Mouse (Mus musculus): ENCODE measurements at regions not wholly inside any gene's neighbourhood (a gene's known extent, or its start where the extent isn't known, plus 50 kb on each side); places are given as distances from the start of the nearest gene placed in this dataset.

GRCm38 (mm10) chr8:92064971-92065370 lies 263.1 kb upstream of the Irx3 start:
- 26% methylated on average over 4 of the region's 4 CpGs for WGBS
- Histone ChIP-seq H3K36me3 (ENCODE audit: control insufficient read depth, insufficient read depth, low read length) (no peaks in the 10 kb centered on the region), H3K4me2 (replicated peaks; ENCODE audit: low read depth, low read length) (no peak overlapping the region), H3K9me3 (ENCODE audit: control insufficient read depth, low read depth, low read length) (no peaks in the 10 kb centered on the region), H3K27me3 (ENCODE audit: control insufficient read depth, insufficient read depth, low read length) (no peaks in the 10 kb centered on the region), H3K9ac (replicated peaks; ENCODE audit: low read depth, low read length) (no peak overlapping the region), H3K4me3 (ENCODE audit: low read depth, low read length) (no peak overlapping the region), H3K27ac (ENCODE audit: low read length) (no peak overlapping the region), H3K4me1 (ENCODE audit: control insufficient read depth, insufficient read depth, low read length) (peaks cover 4% of the 10 kb centered on the region; the same call in 1 of the 2 replicates)
- ATAC-seq (ENCODE audit: insufficient number of reproducible peaks, insufficient read depth, low FRiP score, low read depth) = no peak

- H3K4me2 ChIP-seq (replicated peaks; ENCODE audit: low read depth, low read length) = no peak overlapping the region
- no peak for ATAC-seq (ENCODE audit: insufficient number of reproducible peaks, insufficient read depth, low FRiP score, low read depth)
- no peak overlapping the region for H3K4me3 ChIP-seq (ENCODE audit: low read depth, low read length)
- 30% methylated on average over 9 of the region's 9 CpGs for WGBS
- no peaks in the 10 kb centered on the region for H3K36me3 ChIP-seq (ENCODE audit: control insufficient read depth, insufficient read depth, low read length)
- peaks cover 4% of the 10 kb centered on the region; the same call in 1 of the 2 replicates for H3K4me1 ChIP-seq (ENCODE audit: control insufficient read depth, insufficient read depth, low read length)
- H3K27me3 ChIP-seq (ENCODE audit: control insufficient read depth, insufficient read depth, low read length) = no peaks in the 10 kb centered on the region
- H3K9ac ChIP-seq (replicated peaks; ENCODE audit: low read depth, low read length) = no peak overlapping the region
- no peak overlapping the region for H3K27ac ChIP-seq (ENCODE audit: low read length)
- no peaks in the 10 kb centered on the region for H3K9me3 ChIP-seq (ENCODE audit: control insufficient read depth, low read depth, low read length)
These were observed 262.4 kb upstream of the Irx3 start for GRCm38 (mm10) chr8:92064175-92064821.

GRCm38 (mm10) chr8:92063333-92063732 lies 261.5 kb upstream of the Irx3 start:
- Histone ChIP-seq H3K4me3 (ENCODE audit: low read depth, low read length) (no peak overlapping the region), H3K4me1 (ENCODE audit: control insufficient read depth, insufficient read depth, low read length) (peaks cover 4% of the 10 kb centered on the region; the same call in 1 of the 2 replicates), H3K9me3 (ENCODE audit: control insufficient read depth, low read depth, low read length) (no peaks in the 10 kb centered on the region), H3K27me3 (ENCODE audit: control insufficient read depth, insufficient read depth, low read length) (no peaks in the 10 kb centered on the region), H3K4me2 (replicated peaks; ENCODE audit: low read depth, low read length) (no peak overlapping the region), H3K36me3 (ENCODE audit: control insufficient read depth, insufficient read depth, low read length) (no peaks in the 10 kb centered on the region), H3K27ac (ENCODE audit: low read length) (no peak overlapping the region), H3K9ac (replicated peaks; ENCODE audit: low read depth, low read length) (no peak overlapping the region)
- WGBS = 71% methylated on average over 4 of the region's 4 CpGs
- ATAC-seq (ENCODE audit: insufficient number of reproducible peaks, insufficient read depth, low FRiP score, low read depth) = no peak

GRCm38 (mm10) chr8:92059471-92059870 lies 257.6 kb upstream of the Irx3 start:
- Histone ChIP-seq H3K9me3 (ENCODE audit: control insufficient read depth, low read depth, low read length) (no peaks in the 10 kb centered on the region), H3K27me3 (ENCODE audit: control insufficient read depth, insufficient read depth, low read length) (no peaks in the 10 kb centered on the region), H3K9ac (replicated peaks; ENCODE audit: low read depth, low read length) (no peak overlapping the region), H3K36me3 (ENCODE audit: control insufficient read depth, insufficient read depth, low read length) (no peaks in the 10 kb centered on the region), H3K4me3 (ENCODE audit: low read depth, low read length) (no peak overlapping the region), H3K4me1 (ENCODE audit: control insufficient read depth, insufficient read depth, low read length) (no peaks in the 10 kb centered on the region), H3K27ac (ENCODE audit: low read length) (no peak overlapping the region), H3K4me2 (replicated peaks; ENCODE audit: low read depth, low read length) (no peak overlapping the region)
- ATAC-seq (ENCODE audit: insufficient number of reproducible peaks, insufficient read depth, low FRiP score, low read depth) = no peak
- 83% methylated on average over 5 of the region's 5 CpGs for WGBS

- H3K9me3 ChIP-seq (ENCODE audit: control insufficient read depth, low read depth, low read length) = no peaks in the 10 kb centered on the region
- H3K27ac ChIP-seq (ENCODE audit: low read length) = no peak overlapping the region
- H3K36me3 ChIP-seq (ENCODE audit: control insufficient read depth, insufficient read depth, low read length) = no peaks in the 10 kb centered on the region
- H3K4me1 ChIP-seq (ENCODE audit: control insufficient read depth, insufficient read depth, low read length) = no peaks in the 10 kb centered on the region
- H3K27me3 ChIP-seq (ENCODE audit: control insufficient read depth, insufficient read depth, low read length) = no peaks in the 10 kb centered on the region
- no peak overlapping the region for H3K4me3 ChIP-seq (ENCODE audit: low read depth, low read length)
- no peak for ATAC-seq (ENCODE audit: insufficient number of reproducible peaks, insufficient read depth, low FRiP score, low read depth)
- no peak overlapping the region for H3K9ac ChIP-seq (replicated peaks; ENCODE audit: low read depth, low read length)
- 75% methylated on average over 10 of the region's 10 CpGs for WGBS
- H3K4me2 ChIP-seq (replicated peaks; ENCODE audit: low read depth, low read length) = no peak overlapping the region
These were observed 257.1 kb upstream of the Irx3 start for GRCm38 (mm10) chr8:92058953-92059352.

GRCm38 (mm10) chr8:92057857-92058256 lies 256.0 kb upstream of the Irx3 start:
- no peaks in the 10 kb centered on the region for H3K4me1 ChIP-seq (ENCODE audit: control insufficient read depth, insufficient read depth, low read length)
- no peaks in the 10 kb centered on the region for H3K27me3 ChIP-seq (ENCODE audit: control insufficient read depth, insufficient read depth, low read length)
- no peak overlapping the region for H3K4me2 ChIP-seq (replicated peaks; ENCODE audit: low read depth, low read length)
- H3K9ac ChIP-seq (replicated peaks; ENCODE audit: low read depth, low read length) = no peak overlapping the region
- no peak for ATAC-seq (ENCODE audit: insufficient number of reproducible peaks, insufficient read depth, low FRiP score, low read depth)
- WGBS = 61% methylated on average over 8 of the region's 8 CpGs
- H3K36me3 ChIP-seq (ENCODE audit: control insufficient read depth, insufficient read depth, low read length) = no peaks in the 10 kb centered on the region
- H3K9me3 ChIP-seq (ENCODE audit: control insufficient read depth, low read depth, low read length) = 0 out of 2 replicates have a peak, but pooled peaks cover 2% of the 10 kb centered on the region
- H3K4me3 ChIP-seq (ENCODE audit: low read depth, low read length) = no peak overlapping the region
- no peak overlapping the region for H3K27ac ChIP-seq (ENCODE audit: low read length)

- no peak overlapping the region for H3K27ac ChIP-seq (ENCODE audit: low read length)
- 0 out of 2 replicates have a peak, but pooled peaks cover 2% of the 10 kb centered on the region for H3K9me3 ChIP-seq (ENCODE audit: control insufficient read depth, low read depth, low read length)
- 79% methylated on average over 4 of the region's 4 CpGs for WGBS
- H3K27me3 ChIP-seq (ENCODE audit: control insufficient read depth, insufficient read depth, low read length) = no peaks in the 10 kb centered on the region
- no peaks in the 10 kb centered on the region for H3K4me1 ChIP-seq (ENCODE audit: control insufficient read depth, insufficient read depth, low read length)
- no peak for ATAC-seq (ENCODE audit: insufficient number of reproducible peaks, insufficient read depth, low FRiP score, low read depth)
- H3K9ac ChIP-seq (replicated peaks; ENCODE audit: low read depth, low read length) = no peak overlapping the region
- H3K36me3 ChIP-seq (ENCODE audit: control insufficient read depth, insufficient read depth, low read length) = no peaks in the 10 kb centered on the region
- no peak overlapping the region for H3K4me3 ChIP-seq (ENCODE audit: low read depth, low read length)
- no peak overlapping the region for H3K4me2 ChIP-seq (replicated peaks; ENCODE audit: low read depth, low read length)
These were observed 253.7 kb upstream of the Irx3 start for GRCm38 (mm10) chr8:92055590-92055989.

- no peaks in the 10 kb centered on the region for H3K9me3 ChIP-seq (ENCODE audit: control insufficient read depth, low read depth, low read length)
- H3K27ac ChIP-seq (ENCODE audit: low read length) = no peak overlapping the region
- no peaks in the 10 kb centered on the region for H3K27me3 ChIP-seq (ENCODE audit: control insufficient read depth, insufficient read depth, low read length)
- no peak overlapping the region for H3K9ac ChIP-seq (replicated peaks; ENCODE audit: low read depth, low read length)
- no peak for ATAC-seq (ENCODE audit: insufficient number of reproducible peaks, insufficient read depth, low FRiP score, low read depth)
- no peaks in the 10 kb centered on the region for H3K4me1 ChIP-seq (ENCODE audit: control insufficient read depth, insufficient read depth, low read length)
- no peak overlapping the region for H3K4me2 ChIP-seq (replicated peaks; ENCODE audit: low read depth, low read length)
- no peak overlapping the region for H3K4me3 ChIP-seq (ENCODE audit: low read depth, low read length)
- no peaks in the 10 kb centered on the region for H3K36me3 ChIP-seq (ENCODE audit: control insufficient read depth, insufficient read depth, low read length)
- 72% methylated on average over 3 of the region's 3 CpGs for WGBS
These were observed 242.8 kb upstream of the Irx3 start for GRCm38 (mm10) chr8:92044695-92045094.

- Histone ChIP-seq H3K4me3 (ENCODE audit: low read depth, low read length) (no peak overlapping the region), H3K4me1 (ENCODE audit: control insufficient read depth, insufficient read depth, low read length) (no peaks in the 10 kb centered on the region), H3K4me2 (replicated peaks; ENCODE audit: low read depth, low read length) (no peak overlapping the region), H3K9me3 (ENCODE audit: control insufficient read depth, low read depth, low read length) (no peaks in the 10 kb centered on the region), H3K27ac (ENCODE audit: low read length) (no peak overlapping the region), H3K36me3 (ENCODE audit: control insufficient read depth, insufficient read depth, low read length) (no peaks in the 10 kb centered on the region), H3K27me3 (ENCODE audit: control insufficient read depth, insufficient read depth, low read length) (no peaks in the 10 kb centered on the region), H3K9ac (replicated peaks; ENCODE audit: low read depth, low read length) (no peak overlapping the region)
- ATAC-seq (ENCODE audit: insufficient number of reproducible peaks, insufficient read depth, low FRiP score, low read depth) = no peak
- WGBS = 3% methylated on average over 6 of the region's 6 CpGs
These were observed 241.1 kb upstream of the Irx3 start for GRCm38 (mm10) chr8:92042951-92043350.
